Mouse (Mus musculus) c-Kit-negative CD71-positive TER-119-positive erythroid progenitor cells, embryonic 14.5 days (primary cell): Measurements from ENCODE around the gene Tbc1d16.

Source experiments
- DNase-seq: peaks from one replicate; pipeline ENCODE4 v3.0.0-alpha.2; 2013; ENCODE audit warnings: low read depth, low spot score

Gene Tbc1d16

DNA sequence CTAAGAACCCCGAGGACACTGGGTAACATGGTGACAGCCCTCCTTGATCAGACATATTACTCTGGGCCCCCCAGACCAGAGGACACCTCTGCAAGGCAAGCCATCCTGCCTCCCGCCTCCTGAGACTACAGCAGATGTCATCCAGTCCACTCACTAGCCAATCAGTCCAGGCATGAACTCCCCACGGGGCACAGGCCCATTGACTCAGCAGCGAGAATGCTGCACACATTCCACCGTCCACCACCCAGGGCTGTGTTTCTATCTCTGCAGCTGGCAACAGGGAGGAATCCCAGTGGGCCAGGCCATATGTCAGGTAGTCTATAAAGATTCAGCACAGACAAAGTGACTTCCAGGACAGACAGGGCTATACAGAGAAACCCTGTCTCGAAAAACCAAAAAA is 20.3 kb downstream of the Tbc1d16 start:
- DNase-seq = no peak

DNA sequence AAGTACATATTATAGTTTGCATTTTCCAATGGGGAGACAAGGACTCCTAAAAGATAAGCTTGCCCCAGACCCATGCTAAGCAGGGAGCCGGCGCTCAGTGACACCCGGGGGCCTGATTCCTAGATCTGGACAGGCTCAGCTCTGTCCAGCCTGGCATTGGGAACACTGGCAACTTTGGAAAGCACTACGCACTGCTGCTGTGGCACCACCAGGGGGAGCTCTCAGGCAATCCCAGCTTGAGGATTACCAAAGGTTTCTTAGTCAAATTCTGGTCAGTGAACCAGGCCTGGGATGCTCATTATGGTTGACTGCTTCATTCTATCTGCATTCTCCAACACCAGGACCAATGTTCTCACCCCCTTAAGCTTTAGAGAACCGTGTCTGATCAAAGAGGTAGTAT is 21.7 kb downstream of the Tbc1d16 start:
- peak; percentile 19 for DNase-seq

DNA sequence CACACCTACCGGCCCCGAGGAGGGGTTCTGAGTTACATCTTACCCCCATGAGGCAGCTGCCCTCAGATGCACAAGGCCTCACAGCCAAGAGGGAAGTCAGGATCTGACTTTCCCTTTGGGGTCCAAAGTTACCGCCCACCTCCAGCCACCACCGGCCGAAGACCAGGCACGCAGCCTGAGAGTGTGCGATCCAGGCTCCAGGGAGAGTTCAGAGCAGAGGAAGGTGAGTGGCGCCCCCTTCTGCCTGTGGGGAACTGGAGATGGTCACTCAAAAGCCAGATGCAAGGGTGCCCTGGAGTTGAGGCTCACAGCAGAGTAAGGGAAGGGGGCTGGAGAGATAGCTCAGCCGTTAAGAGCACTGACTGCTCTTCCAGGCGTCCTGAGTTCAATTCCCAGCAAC is 22.6 kb downstream of the Tbc1d16 start:
- no peak for DNase-seq

GRCm38 (mm10) chr11:119203423-119203822 is 24.9 kb downstream of the Tbc1d16 start:
- peak; percentile 22 for DNase-seq

DNA sequence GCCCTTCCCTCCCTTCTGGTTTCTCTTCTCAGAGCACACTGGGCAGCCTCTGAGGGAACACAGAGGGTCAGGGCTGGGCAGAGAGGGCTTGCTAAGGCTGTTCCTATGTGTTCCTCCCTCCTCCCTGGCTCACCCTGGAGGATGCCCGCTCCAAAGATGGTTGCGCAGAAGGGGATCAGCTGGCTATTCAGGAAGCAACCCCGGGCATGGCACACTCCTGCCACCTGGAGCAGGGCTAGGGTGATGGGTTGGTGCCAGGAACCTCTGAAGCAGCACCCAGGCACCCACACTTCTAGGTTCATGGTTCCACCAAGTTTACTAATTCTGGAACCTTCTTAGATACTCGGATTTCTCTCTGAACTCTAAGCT is 29.1 kb downstream of the Tbc1d16 start:
- DNase-seq = no peak

DNA sequence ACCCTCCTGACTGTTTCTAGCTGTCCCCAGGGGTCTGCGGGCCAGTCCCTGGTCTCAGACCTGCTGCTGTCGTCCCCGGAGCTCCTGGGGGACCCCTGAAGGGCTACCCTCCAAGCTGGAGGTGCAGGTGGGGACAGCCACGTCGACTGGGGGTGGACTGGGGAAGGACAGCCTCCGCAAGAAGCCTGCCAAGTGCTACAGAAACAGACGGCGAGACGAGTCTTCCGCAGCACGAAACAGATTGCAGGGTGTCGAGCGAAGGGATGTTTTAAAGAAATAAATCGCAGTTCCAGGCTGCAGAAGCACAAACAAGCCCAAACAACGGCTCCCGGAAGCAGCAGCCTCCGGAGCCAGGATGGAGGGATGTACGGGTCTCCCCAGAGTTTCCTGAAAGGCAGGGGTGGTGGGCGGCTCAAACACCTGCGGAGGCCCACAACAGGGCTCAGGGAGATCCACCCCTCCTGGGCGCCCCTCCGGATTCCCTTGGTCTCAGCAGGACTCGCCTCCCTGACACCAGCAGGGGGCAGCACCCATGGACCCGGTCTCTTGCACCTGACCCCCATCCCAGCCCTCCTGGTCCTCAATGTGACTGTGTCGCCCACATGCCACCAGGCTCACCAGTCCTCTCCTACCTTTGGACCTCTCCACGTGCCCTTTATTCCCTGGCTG is 29.6 kb downstream of the Tbc1d16 start:
- DNase-seq = no peak

- DNase-seq = no peak
Observed at GRCm38 (mm10) chr11:119197618-119198563, 30.4 kb downstream of the Tbc1d16 start.

DNA sequence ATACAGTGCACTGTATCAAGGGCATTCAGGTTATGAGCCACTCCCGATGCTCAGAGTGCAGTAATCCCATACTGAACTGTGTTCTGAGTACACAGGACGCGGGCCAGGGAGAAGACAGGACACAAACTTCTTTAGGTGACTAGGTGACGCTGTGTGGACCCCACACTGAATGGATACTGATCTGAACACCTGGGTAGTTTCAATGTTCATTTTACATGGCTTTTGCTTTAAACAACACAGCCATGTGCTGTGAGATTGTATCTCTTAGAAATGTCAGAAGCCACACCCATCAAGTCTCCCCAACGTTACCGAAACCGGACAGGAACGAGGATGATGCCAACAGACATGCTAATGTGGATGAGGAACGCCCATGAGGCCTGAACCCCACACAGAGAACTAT is 35.7 kb downstream of the Tbc1d16 start:
- DNase-seq = no peak

- no peak for DNase-seq
Observed at GRCm38 (mm10) chr11:119192176-119192575, 36.1 kb downstream of the Tbc1d16 start.

DNA sequence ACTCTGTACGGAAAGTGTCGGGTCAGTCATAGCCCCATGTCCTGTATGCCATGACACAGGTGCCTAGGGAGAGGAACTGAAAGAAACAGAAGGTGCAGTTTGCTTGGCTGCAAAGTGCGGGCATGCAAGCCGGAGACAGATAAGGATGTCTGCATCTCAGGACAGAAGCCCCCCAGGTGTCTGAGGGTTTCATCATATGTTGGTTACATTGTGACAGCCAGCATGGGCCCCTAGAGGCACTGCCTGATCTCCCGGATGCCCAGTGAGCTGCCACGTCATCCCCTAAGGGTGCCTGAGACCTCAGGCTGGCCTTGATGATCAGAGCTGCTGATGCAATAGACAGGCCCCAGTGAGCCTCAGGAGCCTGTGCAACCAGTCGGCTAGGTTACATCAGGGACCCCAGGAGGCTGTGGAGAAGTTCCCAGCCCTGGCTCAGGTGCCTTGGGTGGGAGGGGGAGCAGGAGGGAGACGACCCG is 36.7 kb downstream of the Tbc1d16 start:
- DNase-seq = no peak

- no peak for DNase-seq
Observed at GRCm38 (mm10) chr11:119190498-119190897, 37.8 kb downstream of the Tbc1d16 start.

GRCm38 (mm10) chr11:119189319-119189718 is 39.0 kb downstream of the Tbc1d16 start:
- no peak for DNase-seq

DNA sequence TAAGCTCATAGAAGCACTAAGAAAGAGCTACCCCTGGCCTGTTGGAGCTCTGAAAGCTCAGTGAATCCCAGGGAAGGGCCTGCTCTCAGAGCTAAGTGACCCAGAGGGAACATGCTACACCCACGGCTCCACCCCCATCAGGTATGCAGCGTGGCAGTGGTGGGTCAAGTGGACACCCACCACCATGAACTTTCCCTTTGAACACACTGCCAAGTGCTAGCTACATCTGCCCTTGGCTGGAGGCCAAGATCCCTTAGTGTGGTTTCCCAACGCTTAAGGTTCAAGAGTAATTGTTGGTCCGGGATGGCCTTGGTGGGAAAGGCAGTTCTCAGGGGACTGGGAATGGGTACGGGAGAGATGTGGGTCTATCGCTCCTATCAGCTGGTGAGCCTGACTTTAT is 39.9 kb downstream of the Tbc1d16 start:
- no peak for DNase-seq

GRCm38 (mm10) chr11:119187800-119188197 is 40.5 kb downstream of the Tbc1d16 start:
- DNase-seq = no peak

DNA sequence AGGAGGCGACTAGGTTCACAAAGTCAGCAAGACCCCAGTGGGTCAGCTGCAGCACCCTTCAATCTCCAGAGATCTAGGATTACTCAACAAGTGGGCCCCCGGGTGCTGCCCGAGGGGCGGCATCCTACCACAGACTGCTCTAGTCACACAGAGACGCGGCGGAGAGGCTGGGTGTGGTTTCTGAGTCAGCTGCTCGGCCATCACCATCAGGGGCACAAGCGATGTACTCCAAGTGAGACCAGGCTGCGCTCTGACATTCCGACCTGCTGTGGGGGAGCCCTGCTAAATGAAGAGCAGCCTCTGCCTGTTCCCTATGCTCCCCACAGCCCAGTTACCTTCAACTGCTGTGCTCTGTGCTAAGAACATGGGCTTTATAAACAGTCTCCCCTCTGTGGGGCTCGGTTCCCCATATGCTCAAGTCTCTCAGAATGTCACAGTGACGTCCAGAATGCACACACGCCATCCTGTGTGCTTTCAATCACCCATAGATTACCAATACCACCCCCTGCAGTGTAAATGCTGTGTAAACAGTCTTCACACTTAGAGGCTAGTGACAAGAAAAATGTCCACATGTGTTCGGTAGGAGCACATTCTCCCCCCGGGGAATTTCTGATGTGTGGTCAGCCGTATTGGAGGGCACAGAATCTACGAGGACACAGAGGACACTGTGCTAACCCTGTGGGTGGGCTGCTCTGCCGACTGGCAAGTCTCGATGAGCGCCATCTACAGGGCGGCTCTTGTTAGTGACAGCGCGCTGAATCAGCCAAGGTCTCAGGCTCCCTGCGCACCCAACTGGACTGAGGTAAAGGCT is 41.1 kb downstream of the Tbc1d16 start:
- DNase-seq = no peak

GRCm38 (mm10) chr11:119186381-119186780 is 41.9 kb downstream of the Tbc1d16 start:
- DNase-seq = no peak

- no peak for DNase-seq
Observed at GRCm38 (mm10) chr11:119183684-119184310, 44.5 kb downstream of the Tbc1d16 start.

- no peak for DNase-seq
Observed at GRCm38 (mm10) chr11:119181861-119182395, 46.4 kb downstream of the Tbc1d16 start.

GRCm38 (mm10) chr11:119180824-119181582 is 47.3 kb downstream of the Tbc1d16 start:
- no peak for DNase-seq

DNA sequence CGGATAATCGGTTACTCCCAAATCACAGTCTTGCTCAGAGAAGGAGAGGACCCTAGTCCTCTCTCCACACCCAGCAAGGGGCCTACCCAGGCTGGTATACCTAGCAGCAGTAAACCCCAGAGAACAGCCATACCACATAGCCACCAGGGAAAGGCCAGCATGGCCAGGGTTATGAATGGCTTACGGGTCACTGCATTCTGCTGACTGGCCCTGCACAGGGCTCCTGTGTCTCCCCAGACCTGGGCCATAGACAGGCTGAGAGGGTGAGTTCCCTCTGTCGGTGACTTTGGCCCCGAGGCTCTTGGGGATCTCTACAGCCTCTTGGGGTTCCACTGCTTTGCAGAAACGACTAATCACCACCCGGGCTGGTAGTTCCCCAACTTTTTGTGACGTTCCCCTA is 50.0 kb downstream of the Tbc1d16 start:
- no peak for DNase-seq
